Mouse (Mus musculus): ENCODE measurements around the gene Gm8362. TPM values are rescaled to one million over a fixed set of nuclear protein-coding genes. Genes with fewer than 3 reads are reported as not detected.
"Not testable (repeated sequence)": the region's sequence is repeated elsewhere in the genome, so short reads cannot be mapped to it uniquely, and the experiment has no call there.

Gene Gm8362
- not detected in 2 replicates for polyA plus RNA-seq (2016; fragmentation: Nextera tagmentation; extraction: Ambion mirVana)

GRCm38 (mm10) chr14:6774311-6774710 lies at the start of gene Gm8362:
Gm8362 (minus strand) TSS chr14:6774411.
- not testable (repeated sequence) for ATAC-seq; H3K9me3 ChIP-seq (replicated peaks); H3K4me3 ChIP-seq; H3K36me3 ChIP-seq; H3K4me1 ChIP-seq; H3K4me2 ChIP-seq; H3K27ac ChIP-seq; H3K9ac ChIP-seq; H3K27me3 ChIP-seq (replicated peaks)
- WGBS (ENCODE audit: insufficient replicate concordance), result 50% methylated on average over 1 of the region's 1 CpGs

- H3K36me3 ChIP-seq; H3K27ac ChIP-seq; H3K4me2 ChIP-seq; H3K9me3 ChIP-seq (replicated peaks); H3K4me1 ChIP-seq; ATAC-seq; H3K4me3 ChIP-seq; H3K27me3 ChIP-seq (replicated peaks); H3K9ac ChIP-seq: not testable (repeated sequence)
- WGBS (ENCODE audit: insufficient replicate concordance), result 63% methylated on average over 3 of the region's 3 CpGs
These were observed 49.1 kb upstream of the Gm8362 start for GRCm38 (mm10) chr14:6823297-6823696.

DNA sequence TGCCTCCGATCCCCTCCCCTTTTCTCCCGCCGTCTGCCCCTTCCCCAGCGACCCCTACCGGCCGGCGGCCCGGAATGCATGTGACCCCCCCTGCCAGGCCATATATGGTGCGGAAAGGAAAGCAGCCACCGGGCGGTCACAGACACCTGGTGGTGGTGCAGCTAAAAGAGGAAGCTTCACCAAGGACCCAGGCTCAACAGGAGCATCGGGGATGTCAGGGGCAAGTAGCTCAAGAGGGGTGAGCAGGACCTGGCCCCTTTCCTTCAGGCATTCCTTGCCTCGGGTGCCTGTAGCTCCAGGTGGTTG lies 17.0 kb downstream of the Gm8362 start:
- 2% methylated on average over 6 of the region's 13 CpGs for WGBS (ENCODE audit: insufficient replicate concordance)
- Histone ChIP-seq H3K4me3 (peak overlapping the region; percentile 37; the same call in 1 of the 2 replicates), H3K4me2 (peak overlapping the region; percentile 55)
- not testable (repeated sequence) for H3K9ac ChIP-seq; H3K4me1 ChIP-seq; H3K9me3 ChIP-seq (replicated peaks); H3K27me3 ChIP-seq (replicated peaks); H3K27ac ChIP-seq; H3K36me3 ChIP-seq; ATAC-seq

DNA sequence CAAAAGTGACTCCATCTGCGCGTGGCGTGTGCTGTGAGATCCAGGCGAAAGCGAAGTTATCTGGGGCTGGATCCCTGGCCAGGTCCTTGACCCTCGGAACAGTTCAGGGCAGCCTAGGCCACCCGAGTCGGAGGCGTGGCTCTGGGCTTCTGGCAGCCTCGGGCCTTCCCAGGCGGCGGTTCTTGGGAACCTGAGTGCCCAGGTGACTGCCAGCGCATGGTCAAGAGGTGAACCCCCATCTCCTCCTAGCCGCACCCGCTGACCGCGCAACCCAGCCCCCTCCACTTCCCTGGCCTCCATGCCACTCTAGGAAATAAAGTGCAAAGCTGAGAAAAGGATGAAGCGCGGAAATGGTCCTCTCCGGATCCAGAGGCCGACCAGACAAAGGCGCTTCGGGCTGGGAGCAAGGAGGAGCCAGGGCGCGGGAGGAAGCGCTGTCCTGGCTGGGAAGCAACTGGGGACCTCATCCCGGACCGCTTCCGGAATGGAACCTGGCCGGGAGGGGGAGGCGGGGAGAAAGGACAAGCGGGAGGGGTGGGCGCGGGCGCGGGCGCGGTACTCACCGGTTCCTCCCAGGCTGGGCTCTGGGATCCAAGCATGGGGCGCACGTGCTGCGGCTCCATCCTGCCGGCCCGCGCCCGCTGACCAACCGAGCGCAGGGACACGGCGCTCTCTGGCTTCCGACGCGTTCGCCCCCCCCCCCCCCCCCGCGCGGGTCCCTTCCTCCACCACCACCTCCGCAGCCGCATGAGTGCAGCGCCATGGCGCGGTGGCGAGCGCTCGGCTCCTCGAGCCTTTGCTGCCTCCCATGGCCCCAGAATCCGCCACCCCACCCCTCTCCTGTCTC lies 17.6 kb downstream of the Gm8362 start:
- H3K27ac ChIP-seq; H3K9ac ChIP-seq; H3K4me1 ChIP-seq; ATAC-seq; H3K36me3 ChIP-seq; H3K9me3 ChIP-seq (replicated peaks); H3K27me3 ChIP-seq (replicated peaks): not testable (repeated sequence)
- Histone ChIP-seq H3K4me3 (peak overlapping the region; percentile 37), H3K4me2 (peak overlapping the region; percentile 55)
- WGBS (ENCODE audit: insufficient replicate concordance), result 2% methylated on average over 36 of the region's 67 CpGs

- H3K4me2 ChIP-seq; H3K4me1 ChIP-seq; H3K9me3 ChIP-seq (replicated peaks); H3K4me3 ChIP-seq; H3K36me3 ChIP-seq; H3K9ac ChIP-seq; H3K27me3 ChIP-seq (replicated peaks); ATAC-seq; H3K27ac ChIP-seq: not testable (repeated sequence)
- no CpG with 5 or more reads among the region's 2 CpGs for WGBS (ENCODE audit: insufficient replicate concordance)
These were observed 32.0 kb downstream of the Gm8362 start, which contains the start of gene Gm3636 for GRCm38 (mm10) chr14:6742232-6742631. Gm3636 (minus strand) TSS chr14:6742332.

DNA sequence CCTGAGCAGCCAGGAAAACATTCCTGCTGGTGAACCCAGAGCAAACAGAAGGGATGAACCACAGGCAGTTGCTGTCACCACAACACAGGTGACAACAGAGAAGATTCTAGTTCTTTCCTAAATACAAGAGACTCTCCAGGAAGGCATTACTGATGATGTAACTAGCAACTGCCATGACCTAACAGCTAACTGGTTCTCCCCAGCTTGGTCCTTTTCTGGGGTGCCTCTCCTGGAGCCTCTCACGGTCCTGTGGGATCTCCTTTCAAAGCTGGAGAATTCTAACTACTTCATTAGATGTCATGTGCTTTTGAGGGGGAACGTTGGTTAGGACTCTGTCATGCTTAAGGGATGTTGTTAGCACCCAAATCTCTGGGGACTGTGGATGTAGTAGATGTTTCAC lies 54.1 kb downstream of the Gm8362 start, which contains the start of gene Gm8050:
TSS of gene Gm8050 (minus strand) at position 101 of the 400 bp plus-strand sequence.
- H3K36me3 ChIP-seq; H3K9ac ChIP-seq; H3K4me1 ChIP-seq; H3K27ac ChIP-seq; H3K27me3 ChIP-seq (replicated peaks); H3K4me2 ChIP-seq; ATAC-seq; H3K4me3 ChIP-seq; H3K9me3 ChIP-seq (replicated peaks): not testable (repeated sequence)
- WGBS (ENCODE audit: insufficient replicate concordance), result 57% methylated on average over 1 of the region's 2 CpGs

Other genes with a start within 250 kb of the Gm8362 start
- gene Gm8356, start 237.1 kb downstream of the Gm8362 start, polyA plus RNA-seq (2016; fragmentation: Nextera tagmentation; extraction: Ambion mirVana), result not detected in 2 replicates
- not detected in 2 replicates for gene Gm3629, start 183.8 kb downstream of the Gm8362 start, polyA plus RNA-seq (2016; fragmentation: Nextera tagmentation; extraction: Ambion mirVana)
- not detected in 2 replicates for gene Gm3460, start 152.0 kb downstream of the Gm8362 start, polyA plus RNA-seq (2016; fragmentation: Nextera tagmentation; extraction: Ambion mirVana)
- gene Gm10251, start 90.2 kb downstream of the Gm8362 start, polyA plus RNA-seq (2016; fragmentation: Nextera tagmentation; extraction: Ambion mirVana), result not detected in 2 replicates
- not detected in 2 replicates for gene Gm8050, start 54.2 kb downstream of the Gm8362 start, polyA plus RNA-seq (2016; fragmentation: Nextera tagmentation; extraction: Ambion mirVana)
- gene Gm3636, start 32.1 kb downstream of the Gm8362 start, polyA plus RNA-seq (2016; fragmentation: Nextera tagmentation; extraction: Ambion mirVana), result 0.38 and 0.56 TPM in 2 replicates
- not detected in 2 replicates for gene Gm3642, start 65.9 kb upstream of the Gm8362 start, polyA plus RNA-seq (2016; fragmentation: Nextera tagmentation; extraction: Ambion mirVana)
- 0.07 and 0.10 TPM in 2 replicates for gene Gm3667, start 115.6 kb upstream of the Gm8362 start, polyA plus RNA-seq (2016; fragmentation: Nextera tagmentation; extraction: Ambion mirVana)
- not detected in 2 replicates for gene Gm6356, start 199.4 kb upstream of the Gm8362 start, polyA plus RNA-seq (2016; fragmentation: Nextera tagmentation; extraction: Ambion mirVana)

Data from liver, embryonic 12.5 days (tissue).